Mouse (Mus musculus) kidney, postnatal 0 days (tissue): ENCODE results near the gene Ap5s1. TPM values are rescaled to one million over a fixed set of nuclear protein-coding genes. Genes with fewer than 3 reads are reported as not detected.

Experiments used
- ATAC-seq: fragments of 200-750 bp; cut with Nextera tagmentation; replicated peaks from 2 replicates; pipeline ENCODE4 v1.8.0; 2017; ENCODE audit warnings: low read depth, moderate number of reproducible peaks, moderate TSS enrichment, moderate library complexity; ENCODE audit not compliant: low FRiP score
- DNase-seq: peaks from one replicate; pipeline ENCODE4 v3.0.0-alpha.2; 2016; ENCODE audit warnings: low spot score
- H3K27ac ChIP-seq: fragments of 300-500 bp; sonication (generic); 2 replicates; pipeline ENCODE4 v1.5.1; 2014; ENCODE audit warnings: mild to moderate bottlenecking
- H3K27me3 ChIP-seq: fragments of 300-500 bp; sonication (generic); 2 replicates; pipeline ENCODE4 v1.6.1; 2014; ENCODE audit warnings: low read length, mixed read lengths; ENCODE audit not compliant: insufficient read depth
- H3K36me3 ChIP-seq: fragments of 300-500 bp; sonication (generic); 2 replicates; pipeline ENCODE4 v1.6.1; 2014; ENCODE audit warnings: low read length, mixed read lengths; ENCODE audit not compliant: insufficient read depth
- H3K4me1 ChIP-seq: fragments of 300-500 bp; sonication (generic); replicated peaks from 2 replicates; pipeline ENCODE4 v1.6.1; 2014; ENCODE audit warnings: antibody characterized with exemption, low read length, mixed read lengths; ENCODE audit not compliant: insufficient read depth
- H3K4me2 ChIP-seq: fragments of 300-500 bp; sonication (generic); 2 replicates; pipeline ENCODE4 v1.6.1; 2014; ENCODE audit warnings: mild to moderate bottlenecking, low read length, moderate library complexity, mixed read lengths
- H3K4me3 ChIP-seq: fragments of 300-500 bp; sonication (generic); replicated peaks from 2 replicates; pipeline ENCODE4 v1.5.1; 2014; ENCODE audit warnings: low read depth, low read length
- H3K9ac ChIP-seq: fragments of 300-500 bp; sonication (generic); 2 replicates; pipeline ENCODE4 v1.6.1; 2014; ENCODE audit warnings: low read depth, low read length
- H3K9me3 ChIP-seq: fragments of 300-500 bp; sonication (generic); replicated peaks from 2 replicates; pipeline ENCODE4 v1.6.1; 2016; ENCODE audit warnings: low read length, inconsistent platforms, mixed read lengths
- CTCF ChIP-seq: IDR thresholded peaks from 2 replicates; pipeline ENCODE4 v1.5.1; 2016; ENCODE audit warnings: antibody characterized with exemption, low read depth, mild to moderate bottlenecking, moderate library complexity
- WGBS: fragments of 180-500 bp; shearing (Covaris S2); extraction: QIAGEN DNeasy Blood & Tissue Kit; methylation state at CpG from one replicate; pipeline ENCODE4 v1.1.7; 2014; 5-methylcytosine and 5-hydroxymethylcytosine counted together
- polyA plus RNA-seq: library from polyadenylated mRNA; unstranded; fragments of >200 nt; fragmentation: Nextera tagmentation; extraction: Ambion mirVana; gene quantifications from 2 replicates; pipeline ENCODE4 v1.2.1, GENCODE M21; 2015

Gene Ap5s1
- 29.9 and 33.4 TPM in 2 replicates for polyA plus RNA-seq

DNA sequence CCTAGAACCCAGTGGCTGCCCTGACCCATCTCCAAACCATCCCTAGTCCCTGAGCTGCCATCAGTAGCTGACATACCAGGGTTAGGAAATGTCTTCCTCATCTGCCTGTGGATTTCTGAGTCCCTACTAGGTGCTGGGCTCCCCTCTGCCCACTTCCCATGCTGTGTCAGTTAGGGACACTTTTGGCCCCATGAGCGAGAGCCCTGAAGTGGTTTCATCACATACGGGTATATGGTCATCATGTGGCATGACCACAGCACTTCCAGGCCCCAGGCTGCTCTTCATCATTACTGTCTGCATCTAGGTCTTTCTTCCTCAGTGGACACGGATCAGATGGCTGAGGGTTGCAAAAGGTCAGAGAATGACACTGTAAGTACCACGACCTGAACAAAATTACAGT is at the start of gene Ap5s1:
Ap5s1 (plus strand) TSS at position 301 of the 400 bp plus-strand sequence.
- ATAC-seq (no peak), DNase-seq (no peak)
- Histone ChIP-seq H3K27ac (no peak within 1 kb of the TSS), H3K27me3 (no peaks in the 10 kb centered on the region), H3K9ac (no peak within 1 kb of the TSS), H3K4me1 (peaks cover 16% of the 10 kb centered on the region; the same call in 1 of the 2 replicates), H3K9me3 (no peaks in the 10 kb centered on the region), H3K4me2 (no peak within 1 kb of the TSS), H3K4me3 (no peak within 1 kb of the TSS), H3K36me3 (no peaks in the 10 kb centered on the region)
- no peak for TF ChIP-seq CTCF
- WGBS = 67% methylated on average over 4 of the region's 4 CpGs

DNA sequence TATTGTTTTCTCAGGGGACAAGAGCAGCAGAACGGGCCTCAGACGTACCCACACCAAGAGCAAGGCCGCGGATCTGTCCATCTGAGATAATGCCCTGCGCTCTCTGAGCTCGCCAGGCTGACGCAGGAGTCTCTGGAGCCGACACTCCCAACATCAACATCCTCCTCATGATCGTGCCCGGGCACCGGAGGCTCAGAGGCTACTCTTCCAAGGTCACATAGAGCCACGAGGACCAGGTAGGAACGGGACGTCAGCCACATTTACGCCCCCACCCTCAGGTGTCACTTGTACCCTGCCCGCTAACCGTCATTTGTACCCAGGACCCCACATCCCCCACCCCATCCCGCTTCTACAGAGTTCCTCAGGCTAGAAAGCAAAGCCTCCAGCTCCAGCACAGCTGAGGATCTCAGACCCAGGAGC is 47.4 kb upstream of the Ap5s1 start:
- Histone ChIP-seq H3K4me3 (peak overlapping the region; percentile 66), H3K9me3 (no peaks in the 10 kb centered on the region), H3K4me1 (no peaks in the 10 kb centered on the region), H3K4me2 (peak overlapping the region; percentile 82), H3K27me3 (no peaks in the 10 kb centered on the region), H3K36me3 (peaks cover 4% of the 10 kb centered on the region; the same call in 1 of the 2 replicates), H3K27ac (peak overlapping the region; percentile 76; the same call in 1 of the 2 replicates), H3K9ac (peak overlapping the region; percentile 81)
- DNase-seq = peak; percentile 58
- WGBS = under 1% methylated on average over 18 of the region's 18 CpGs
- peak; percentile 54 for ATAC-seq
- TF ChIP-seq CTCF = no peak

DNA sequence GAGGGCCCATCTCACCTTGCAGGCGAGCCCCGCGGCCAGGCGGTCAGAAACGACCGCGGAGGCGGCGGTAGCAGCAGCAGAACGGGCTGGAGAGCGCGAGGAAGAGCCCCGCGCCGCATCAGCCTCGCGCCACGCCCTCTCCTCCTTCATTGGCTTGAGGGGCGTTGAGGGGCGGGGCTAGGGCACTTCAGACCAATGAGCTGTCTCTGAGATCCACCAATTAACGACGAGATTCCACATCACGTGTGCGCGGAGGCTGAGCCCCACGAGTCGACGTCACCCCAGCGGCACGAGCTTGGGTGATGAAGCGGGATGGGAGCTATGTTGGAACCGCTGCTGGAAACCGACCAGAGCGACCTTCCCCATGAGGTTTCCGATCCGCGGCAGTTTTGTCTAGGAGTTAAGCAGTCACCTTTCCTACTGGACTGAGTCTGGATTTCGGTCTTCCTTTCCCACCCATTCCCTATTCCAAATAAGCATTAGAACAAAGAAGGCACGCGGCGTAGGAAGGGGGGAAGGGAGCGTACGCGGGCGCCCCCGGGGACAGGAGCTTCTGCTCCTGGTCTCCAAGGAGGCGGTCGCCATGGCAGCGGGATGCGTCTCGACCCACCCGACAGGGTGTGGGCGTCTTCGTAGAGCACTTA is 46.8 kb upstream of the Ap5s1 start, which contains the start of gene 1700037H04Rik:
1700037H04Rik (minus strand) TSS at position 144 of the 644 bp plus-strand sequence.
- H3K4me3 ChIP-seq = peak within 1 kb of the TSS; percentile 66
- H3K4me1 ChIP-seq = no peaks in the 10 kb centered on the region
- H3K9ac ChIP-seq = peak within 1 kb of the TSS; percentile 81
- peak within 1 kb of the TSS; percentile 85 for H3K27ac ChIP-seq
- TF ChIP-seq CTCF = no peak
- peak; percentile 100 for DNase-seq
- WGBS = under 1% methylated on average over 54 of the region's 54 CpGs
- no peaks in the 10 kb centered on the region for H3K36me3 ChIP-seq
- H3K4me2 ChIP-seq = peak within 1 kb of the TSS; percentile 82
- H3K9me3 ChIP-seq = no peaks in the 10 kb centered on the region
- no peaks in the 10 kb centered on the region for H3K27me3 ChIP-seq
- peak; percentile 97 for ATAC-seq

DNA sequence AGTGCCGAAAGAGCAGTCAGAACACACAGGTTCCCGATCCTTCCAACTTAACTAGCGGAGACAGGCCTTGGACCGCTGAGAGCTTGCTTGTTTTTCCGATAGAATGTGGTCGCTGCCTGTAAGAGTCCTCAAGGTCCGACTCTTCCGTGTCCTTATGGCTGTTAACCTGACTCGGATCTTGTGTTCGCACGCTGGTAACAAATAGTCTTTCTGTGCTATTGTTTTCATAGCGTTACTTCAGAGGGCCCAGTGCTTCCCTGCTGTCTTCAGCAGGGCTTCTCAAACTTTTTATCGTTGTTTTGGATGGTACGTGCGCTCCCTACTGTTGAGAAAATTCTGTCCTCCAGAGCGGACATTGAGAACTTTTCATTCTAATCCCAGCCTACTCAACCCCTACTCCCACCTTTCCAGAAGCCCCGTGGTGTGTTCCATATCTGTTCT is 46.2 kb upstream of the Ap5s1 start:
- peak; percentile 88 for DNase-seq
- ATAC-seq = no peak

DNA sequence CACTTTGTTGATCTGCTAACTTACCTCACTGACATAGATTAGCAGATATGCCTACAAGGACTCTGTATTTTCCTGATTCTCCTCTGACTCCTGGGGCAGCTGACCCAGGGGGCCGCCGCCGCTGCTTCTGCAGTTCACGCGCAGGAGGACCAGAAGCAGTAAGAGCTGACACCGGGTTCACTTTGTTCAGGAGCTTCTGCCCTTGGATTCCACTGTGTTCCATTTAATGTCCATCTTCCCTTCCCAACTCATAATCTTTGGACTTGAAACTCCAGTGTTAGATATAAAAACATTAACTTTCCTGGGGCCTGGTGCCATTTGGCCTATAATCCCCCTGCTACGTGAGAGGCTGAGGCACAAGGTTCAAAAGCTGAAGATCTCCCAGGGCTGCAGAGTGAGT is 43.0 kb upstream of the Ap5s1 start:
- H3K27me3 ChIP-seq = no peaks in the 10 kb centered on the region
- no peaks in the 10 kb centered on the region for H3K36me3 ChIP-seq
- H3K4me1 ChIP-seq = no peaks in the 10 kb centered on the region
- H3K9me3 ChIP-seq = no peaks in the 10 kb centered on the region
- H3K9ac ChIP-seq = no peak overlapping the region
- WGBS = 70% methylated on average over 7 of the region's 7 CpGs
- TF ChIP-seq CTCF = no peak
- no peak overlapping the region for H3K4me2 ChIP-seq
- H3K4me3 ChIP-seq = no peak overlapping the region
- H3K27ac ChIP-seq = peak overlapping the region; percentile 27; the same call in 1 of the 2 replicates
- no peak for ATAC-seq
- no peak for DNase-seq

More for the DNA sequence above, 46.2 kb upstream of the Ap5s1 start:
- peak overlapping the region; percentile 85 for H3K27ac ChIP-seq
- no peaks in the 10 kb centered on the region for H3K9me3 ChIP-seq
- WGBS = 2% methylated on average over 17 of the region's 17 CpGs
- no peaks in the 10 kb centered on the region for H3K27me3 ChIP-seq
- H3K4me3 ChIP-seq = peak overlapping the region; percentile 66
- no peaks in the 10 kb centered on the region for H3K4me1 ChIP-seq
- peak; percentile 58 for TF ChIP-seq CTCF
- H3K36me3 ChIP-seq = no peaks in the 10 kb centered on the region
- H3K9ac ChIP-seq = peak overlapping the region; percentile 49
- H3K4me2 ChIP-seq = peak overlapping the region; percentile 82

DNA sequence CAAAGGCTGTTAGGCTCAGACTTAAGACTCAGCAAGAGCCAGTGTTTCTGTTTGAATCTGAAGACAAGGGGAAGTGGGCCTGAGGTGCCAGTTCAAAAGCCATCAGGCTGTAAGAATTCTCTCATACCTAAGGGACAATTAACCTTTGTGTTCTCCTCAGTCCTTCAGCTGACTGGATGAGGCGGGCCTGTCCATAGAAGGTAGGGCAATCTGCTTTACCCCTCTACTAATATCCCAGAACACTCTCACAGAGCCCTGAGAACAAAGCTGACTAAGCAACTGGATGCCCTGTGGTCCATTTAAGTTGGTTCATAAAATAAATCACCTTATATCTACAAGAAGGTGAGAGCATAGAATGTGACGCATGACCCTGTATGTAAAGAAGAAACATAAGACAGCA is 40.7 kb upstream of the Ap5s1 start:
- Histone ChIP-seq H3K27me3 (no peaks in the 10 kb centered on the region), H3K27ac (no peak overlapping the region; the same call in 1 of the 2 replicates), H3K4me1 (no peaks in the 10 kb centered on the region), H3K4me2 (no peak overlapping the region), H3K9ac (no peak overlapping the region), H3K36me3 (no peaks in the 10 kb centered on the region), H3K4me3 (no peak overlapping the region), H3K9me3 (no peaks in the 10 kb centered on the region)
- WGBS = 85% methylated on average over 2 of the region's 2 CpGs
- no peak for TF ChIP-seq CTCF
- DNase-seq (no peak), ATAC-seq (no peak)
